Mouse (Mus musculus): ENCODE measurements at regions not wholly inside any gene's neighbourhood (a gene's known extent, or its start where the extent isn't known, plus 50 kb on each side); places are given as distances from the start of the nearest gene placed in this dataset.

GRCm38 (mm10) chr19:59707106-59707505 lies 236.3 kb downstream of the Rab11fip2 start:
- Histone ChIP-seq H3K27ac (no peak overlapping the region), H3K4me3 (no peak overlapping the region)
- intact Hi-C loops (cut with DNase I) = no loop called here
- no peak for DNase-seq
- TF ChIP-seq CTCF (IDR thresholded peaks at IDR 0.05) = no peak

- TF ChIP-seq CTCF (IDR thresholded peaks at IDR 0.05) = no peak
- intact Hi-C loops (cut with DNase I) = no loop called here
- H3K27ac ChIP-seq = no peak overlapping the region
- DNase-seq = no peak
- H3K4me3 ChIP-seq = no peak overlapping the region
Measured at GRCm38 (mm10) chr19:59709180-59709579, 234.3 kb downstream of the Rab11fip2 start.

DNA sequence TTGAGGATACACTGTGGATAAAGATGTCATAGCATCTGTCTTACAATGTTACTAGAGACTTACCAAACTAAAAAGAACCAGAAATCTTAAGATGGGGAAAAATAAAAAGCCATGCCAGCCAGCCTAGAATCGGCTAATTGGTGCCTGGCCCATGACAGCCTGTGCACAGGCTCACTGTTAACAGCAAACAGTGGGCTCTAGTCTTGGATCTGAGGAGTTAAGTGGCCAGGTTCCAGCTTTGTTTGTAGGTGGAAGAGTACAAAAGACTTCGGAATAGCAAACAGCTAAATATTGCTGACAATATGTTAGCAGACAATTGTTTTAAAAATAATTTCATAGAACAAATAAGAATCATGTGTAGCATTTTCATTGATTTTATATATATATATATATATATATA lies 228.4 kb downstream of the Rab11fip2 start:
- intact Hi-C loops (cut with DNase I) = no loop called here
- H3K27ac ChIP-seq = no peak overlapping the region
- DNase-seq = no peak
- H3K4me3 ChIP-seq = no peak overlapping the region
- no peak for TF ChIP-seq CTCF (IDR thresholded peaks at IDR 0.05)

GRCm38 (mm10) chr19:59717813-59718483 lies 225.5 kb downstream of the Rab11fip2 start:
- intact Hi-C loops (cut with DNase I) = no loop called here
- no peak for TF ChIP-seq CTCF (IDR thresholded peaks at IDR 0.05)
- Histone ChIP-seq H3K4me3 (no peak overlapping the region), H3K27ac (no peak overlapping the region)
- no peak for DNase-seq

DNA sequence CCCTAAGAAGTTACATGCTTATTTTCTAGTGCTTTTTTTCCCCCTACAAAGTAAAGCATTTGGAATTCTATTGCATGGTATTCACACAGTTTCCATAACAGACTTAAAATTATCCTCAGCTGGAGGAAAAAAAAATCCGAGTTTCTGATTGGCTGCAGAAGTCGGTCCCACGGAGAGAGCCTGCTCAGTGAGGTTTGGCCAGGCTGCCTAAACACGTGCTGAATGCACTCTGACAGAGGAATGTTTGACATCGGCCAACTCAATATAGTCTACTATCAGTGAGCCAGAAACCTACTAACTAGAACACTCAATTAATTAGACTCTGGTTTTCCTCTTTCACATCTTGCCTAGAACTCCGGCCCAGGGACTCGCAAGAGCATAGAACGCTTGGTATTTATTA lies 204.9 kb downstream of the Rab11fip2 start:
- Histone ChIP-seq H3K27ac (no peak overlapping the region), H3K4me3 (no peak overlapping the region)
- intact Hi-C loops (cut with DNase I) = no loop called here
- no peak for TF ChIP-seq CTCF (IDR thresholded peaks at IDR 0.05)
- no peak for DNase-seq

- Histone ChIP-seq H3K27ac (no peak overlapping the region), H3K4me3 (no peak overlapping the region)
- DNase-seq = no peak
- intact Hi-C loops (cut with DNase I) = loop anchor here (5.0 kb wide), 1 partner anchor 399 kb away; no protein-coding TSS in a partner anchor
- TF ChIP-seq CTCF (IDR thresholded peaks at IDR 0.05) = peak; percentile 69
Measured at GRCm38 (mm10) chr19:59742946-59743345, 200.5 kb downstream of the Rab11fip2 start.

GRCm38 (mm10) chr19:59761218-59761617 lies 182.2 kb downstream of the Rab11fip2 start:
- H3K27ac ChIP-seq = no peak overlapping the region
- H3K4me3 ChIP-seq = no peak overlapping the region
- DNase-seq = no peak
- no peak for TF ChIP-seq CTCF (IDR thresholded peaks at IDR 0.05)
- intact Hi-C loops (cut with DNase I) = no loop called here

GRCm38 (mm10) chr19:59784401-59785046 lies 158.9 kb downstream of the Rab11fip2 start:
- Histone ChIP-seq H3K4me3 (no peak overlapping the region), H3K27ac (no peak overlapping the region)
- no peak for TF ChIP-seq CTCF (IDR thresholded peaks at IDR 0.05)
- intact Hi-C loops (cut with DNase I) = no loop called here
- no peak for DNase-seq

GRCm38 (mm10) chr19:59831304-59831703 lies 112.2 kb downstream of the Rab11fip2 start:
- intact Hi-C loops (cut with DNase I) = no loop called here
- DNase-seq = no peak
- no peak overlapping the region for H3K4me3 ChIP-seq
- TF ChIP-seq CTCF (IDR thresholded peaks at IDR 0.05) = no peak
- no peak overlapping the region for H3K27ac ChIP-seq

GRCm38 (mm10) chr19:59837138-59837537 lies 106.3 kb downstream of the Rab11fip2 start:
- no peak for TF ChIP-seq CTCF (IDR thresholded peaks at IDR 0.05)
- Histone ChIP-seq H3K27ac (no peak overlapping the region), H3K4me3 (no peak overlapping the region)
- intact Hi-C loops (cut with DNase I) = no loop called here
- DNase-seq = no peak

GRCm38 (mm10) chr19:59837628-59838027 lies 105.8 kb downstream of the Rab11fip2 start:
- H3K27ac ChIP-seq = no peak overlapping the region
- no peak for DNase-seq
- H3K4me3 ChIP-seq = no peak overlapping the region
- intact Hi-C loops (cut with DNase I) = no loop called here
- no peak for TF ChIP-seq CTCF (IDR thresholded peaks at IDR 0.05)

DNA sequence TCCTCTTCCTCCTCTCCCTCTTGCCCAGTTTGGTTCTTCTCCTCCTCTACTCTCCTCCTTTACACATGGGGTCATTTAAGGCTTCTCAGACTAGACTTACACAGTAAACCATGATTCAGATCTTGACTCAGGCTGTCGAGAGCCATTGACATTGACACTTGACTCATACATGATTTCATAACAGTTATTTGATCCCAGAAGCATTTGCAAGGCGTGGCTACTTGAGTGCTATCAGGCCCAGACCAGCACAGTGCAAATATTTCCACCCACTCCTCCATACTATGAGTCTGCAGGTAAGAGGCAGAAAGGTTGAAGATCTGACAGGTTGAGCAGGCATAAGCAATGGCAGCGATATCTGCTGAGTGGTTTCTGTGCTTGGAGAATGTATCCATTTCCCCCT lies 99.2 kb downstream of the Rab11fip2 start:
- Histone ChIP-seq H3K4me3 (no peak overlapping the region), H3K27ac (no peak overlapping the region)
- intact Hi-C loops (cut with DNase I) = no loop called here
- TF ChIP-seq CTCF (IDR thresholded peaks at IDR 0.05) = no peak
- no peak for DNase-seq

- no peak for DNase-seq
- TF ChIP-seq CTCF (IDR thresholded peaks at IDR 0.05) = no peak
- H3K4me3 ChIP-seq = no peak overlapping the region
- no peak overlapping the region for H3K27ac ChIP-seq
- intact Hi-C loops (cut with DNase I) = no loop called here
Measured at GRCm38 (mm10) chr19:59846807-59847206, 96.6 kb downstream of the Rab11fip2 start.

GRCm38 (mm10) chr19:59850696-59851095 lies 92.8 kb downstream of the Rab11fip2 start:
- intact Hi-C loops (cut with DNase I) = no loop called here

More at GRCm38 (mm10) chr19:59850696-59851095, 92.8 kb downstream of the Rab11fip2 start:
- DNase-seq = no peak
- H3K4me3 ChIP-seq = no peak overlapping the region
- no peak for TF ChIP-seq CTCF (IDR thresholded peaks at IDR 0.05)
- no peak overlapping the region for H3K27ac ChIP-seq

Measured in gastrocnemius, adult 2 months (tissue).